Mouse (Mus musculus) bone marrow, adult 2 months (tissue): Measurements from ENCODE around the gene Zc3h12a.

ENCODE experiments used
- CTCF ChIP-seq: fragments of 200-500 bp; IDR thresholded peaks from 2 replicates; pipeline ENCODE4 v1.5.1; 2011; ENCODE audit warnings: low read length, control low read depth; ENCODE audit not compliant: control insufficient read depth, insufficient read depth
- POLR2A ChIP-seq: fragments of 200-500 bp; IDR thresholded peaks from 2 replicates; pipeline ENCODE4 v1.6.1; 2011; ENCODE audit warnings: low read depth, mild to moderate bottlenecking, control low read depth, low read length, borderline replicate concordance; ENCODE audit not compliant: control insufficient read depth

DNA sequence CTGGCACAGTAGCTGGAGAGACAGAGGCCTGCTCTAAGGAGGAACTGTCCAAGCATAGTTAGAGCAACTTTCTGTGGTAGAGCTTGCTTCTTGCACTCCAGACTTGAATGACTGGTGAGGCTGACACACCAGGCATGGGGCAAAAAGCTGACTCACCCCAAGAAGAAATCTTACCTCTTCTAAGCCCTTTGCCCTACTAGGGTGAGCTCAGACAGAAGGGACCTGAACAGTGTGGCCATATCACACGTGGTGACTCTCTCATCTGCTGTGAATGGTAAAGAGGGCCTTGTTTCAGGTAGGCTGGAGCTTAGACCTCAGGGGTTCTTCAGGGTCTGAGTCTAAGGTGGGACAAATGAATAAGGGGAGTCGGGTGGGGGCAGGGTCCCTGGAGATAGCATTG, 30.4 kb upstream of the Zc3h12a start:
- TF ChIP-seq CTCF: no peak
- TF ChIP-seq POLR2A: no peak
